Mouse (Mus musculus): ENCODE data around the gene Arhgef12.

DNA sequence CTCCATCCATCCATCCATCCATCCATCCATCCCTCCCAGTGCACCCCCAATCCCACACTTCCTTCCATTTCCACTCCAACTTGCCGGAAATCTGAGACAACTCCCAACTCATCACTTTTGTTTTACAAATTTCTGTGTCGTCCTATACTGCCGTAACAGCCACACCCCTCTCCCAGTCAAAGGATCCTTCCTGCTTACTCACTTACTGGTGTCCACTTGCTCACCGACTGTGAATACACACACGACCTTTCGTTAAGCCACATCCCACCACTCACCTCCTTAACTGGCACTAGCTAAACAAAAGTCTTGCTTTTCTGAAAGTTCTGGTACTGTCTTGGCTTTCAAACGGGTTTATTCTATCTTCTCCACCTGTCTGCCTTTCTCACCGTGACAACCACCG is 87.4 kb downstream of the Arhgef12 start:
- TF ChIP-seq POLR2A (IDR thresholded peaks at IDR 0.05; ENCODE audit: extremely low read depth, insufficient read depth, low read length): no peak
- TF ChIP-seq CTCF (IDR thresholded peaks at IDR 0.05; ENCODE audit: low read depth, low read length): no peak
